In the genomic region with DNA sequence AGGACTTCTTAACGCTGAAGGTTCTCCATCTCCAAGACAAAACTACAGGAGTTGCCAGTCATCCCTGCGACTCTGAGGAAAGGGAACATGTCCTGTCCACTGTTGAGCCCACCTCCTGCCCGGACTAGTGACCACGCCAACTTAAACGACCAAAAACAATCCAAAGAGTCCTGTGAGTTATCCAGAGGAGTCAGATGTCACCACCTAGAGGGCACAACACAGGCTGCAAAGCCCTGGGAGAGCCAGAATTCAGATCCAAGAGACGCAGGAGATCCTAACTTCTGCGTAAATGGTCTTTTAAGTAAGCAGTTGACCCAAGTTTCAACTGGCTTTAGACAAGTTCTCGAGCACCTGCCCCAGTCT, we compare ENCODE assay signal across 9 mouse cellular contexts. TPM values are rescaled to one million over a fixed set of nuclear protein-coding genes. Genes with fewer than 3 reads are reported as not detected.
DNase-seq lines count a peak whose midpoint lies in the region; ATAC-seq and TF ChIP-seq lines count a peak whose summit lies in the region.
"Had no signal": no experiment of that assay in that cellular context is flagged by ENCODE, and none has a peak within 500 bp of the region (broad histone marks: within the 10 kb centered on the region; RNA-seq: fewer than 3 reads in every experiment).

No protein-coding gene starts in this region.

- peaks cover 13% of the 10 kb centered on the region; the same call in 1 of the 2 replicates for H3K4me1 ChIP-seq in kidney, embryonic 15.5 days
- no peaks in the 10 kb centered on the region for H3K4me1 ChIP-seq in cortical plate, adult 2 months (ENCODE audit: control insufficient read depth, insufficient read depth, low read length)
- H3K4me1 ChIP-seq in hindbrain, embryonic 14.5 days (replicated peaks; ENCODE audit: control insufficient read depth, insufficient read depth, low read length), result peaks cover 11% of the 10 kb centered on the region
- H3K4me1 ChIP-seq in midbrain, embryonic 15.5 days, result peaks cover 8% of the 10 kb centered on the region

- no peak for TF ChIP-seq POLR2A in cortical plate, adult 2 months (IDR thresholded peaks at IDR 0.05; ENCODE audit: extremely low read depth, insufficient read depth, low read length)

- no peak overlapping the region for H3K27ac ChIP-seq in kidney, embryonic 15.5 days
- H3K27ac ChIP-seq in cortical plate, adult 2 months (ENCODE audit: insufficient read depth, low read length), result no peak overlapping the region
- H3K27ac ChIP-seq in hindbrain, embryonic 14.5 days, result no peak overlapping the region
- H3K27ac ChIP-seq in midbrain, embryonic 15.5 days, result no peak overlapping the region; the same call in 1 of the 2 replicates

- H3K4me2 ChIP-seq in kidney, embryonic 15.5 days, result peak overlapping the region; percentile 75
- H3K4me2 ChIP-seq in hindbrain, embryonic 14.5 days (replicated peaks), result peak overlapping the region; percentile 77
- H3K4me2 ChIP-seq in midbrain, embryonic 15.5 days, result peak overlapping the region; percentile 79

- TF ChIP-seq CTCF in cortical plate, adult 2 months (IDR thresholded peaks at IDR 0.05; ENCODE audit: extremely low read depth, insufficient read depth, low read length), result peak; percentile 28; the same call in 1 of the 2 replicates

- WGBS in kidney, embryonic 15.5 days, result 3% methylated on average over 8 of the region's 8 CpGs
- WGBS in hindbrain, embryonic 14.5 days, result 2% methylated on average over 8 of the region's 8 CpGs
- 2% methylated on average over 8 of the region's 8 CpGs for WGBS in midbrain, embryonic 15.5 days

- peak overlapping the region; percentile 44 for H3K4me3 ChIP-seq in kidney, embryonic 15.5 days (replicated peaks)
- H3K4me3 ChIP-seq in cortical plate, adult 2 months (ENCODE audit: insufficient read depth, low read length), result peak overlapping the region; percentile 44
- peak overlapping the region; percentile 50 for H3K4me3 ChIP-seq in hindbrain, embryonic 14.5 days (replicated peaks; ENCODE audit: low read length)
- peak overlapping the region; percentile 56 for H3K4me3 ChIP-seq in midbrain, embryonic 15.5 days

- no peak for DNase-seq in kidney, postnatal 14 days
- no peak for DNase-seq in hindbrain, embryonic 14.5 days (ENCODE audit: low spot score)
- DNase-seq in right cerebral cortex, postnatal 10 days (ENCODE audit: low spot score in 2 of 2), result no peak
- no peak for DNase-seq in layer of hippocampus, adult 9-10 months (ENCODE audit: low spot score)
- no peak for DNase-seq in layer of hippocampus, adult 11-12 months (ENCODE audit: low spot score)

- no peak overlapping the region for H3K9ac ChIP-seq in kidney, embryonic 15.5 days
- H3K9ac ChIP-seq in hindbrain, embryonic 14.5 days, result peak overlapping the region; percentile 49
- peak overlapping the region; percentile 30; the same call in 1 of the 2 replicates for H3K9ac ChIP-seq in midbrain, embryonic 15.5 days

- H3K27me3 ChIP-seq in kidney, embryonic 15.5 days, result 0 out of 2 replicates have a peak, but pooled peaks cover 6% of the 10 kb centered on the region
- no peaks in the 10 kb centered on the region for H3K27me3 ChIP-seq in hindbrain, embryonic 14.5 days (ENCODE audit: control insufficient read depth, insufficient read depth, low read length)
- no peaks in the 10 kb centered on the region for H3K27me3 ChIP-seq in midbrain, embryonic 15.5 days (replicated peaks)
- H3K27me3 ChIP-seq: Patski had no signal

- ATAC-seq in kidney, embryonic 15.5 days (replicated peaks; ENCODE audit: low FRiP score), result peak; percentile 46
- ATAC-seq in hindbrain, embryonic 14.5 days (ENCODE audit: low FRiP score), result peak; percentile 41
- peak; percentile 49 for ATAC-seq in midbrain, embryonic 15.5 days (replicated peaks)
- ATAC-seq: Patski had no signal

- H3K36me3 ChIP-seq in kidney, embryonic 15.5 days, result no peaks in the 10 kb centered on the region
- no peaks in the 10 kb centered on the region for H3K36me3 ChIP-seq in hindbrain, embryonic 14.5 days (replicated peaks; ENCODE audit: control insufficient read depth, insufficient read depth)
- no peaks in the 10 kb centered on the region for H3K36me3 ChIP-seq in midbrain, embryonic 15.5 days (replicated peaks)

- H3K9me3 ChIP-seq in kidney, embryonic 15.5 days (replicated peaks), result peaks cover 4% of the 10 kb centered on the region; the same call in 1 of the 2 replicates
- no peaks in the 10 kb centered on the region for H3K9me3 ChIP-seq in hindbrain, embryonic 14.5 days (ENCODE audit: control insufficient read depth, low read length)
- no peaks in the 10 kb centered on the region for H3K9me3 ChIP-seq in midbrain, embryonic 15.5 days

RNA-seq across cellular contexts. Expression of a gene that starts 0.3 kb away (rescaled TPM):
- 1.8 and 2.3 TPM in 2 replicates for polyA plus RNA-seq in kidney, embryonic 15.5 days (2015; fragmentation: Nextera tagmentation; extraction: Ambion mirVana)
- 20.4 and 21.9 TPM in 2 replicates for polyA plus RNA-seq in cortical plate, adult 2 months (2012; rRNA removed)
- 4.6 and 4.9 TPM in 2 replicates for polyA plus RNA-seq in hindbrain, embryonic 14.5 days (2014; fragmentation: Nextera tagmentation; extraction: Ambion mirVana)
- polyA plus RNA-seq in midbrain, embryonic 15.5 days (2015; fragmentation: Nextera tagmentation; extraction: Ambion mirVana), result 4.5 and 5.3 TPM in 2 replicates

RNA-seq across cellular contexts. Expression of a gene that starts 10.8 kb away (rescaled TPM):
- not detected in 2 replicates for polyA plus RNA-seq in kidney, embryonic 15.5 days (2015; fragmentation: Nextera tagmentation; extraction: Ambion mirVana)
- 129 and 141 TPM in 2 replicates for polyA plus RNA-seq in cortical plate, adult 2 months (2012; rRNA removed)
- polyA plus RNA-seq in hindbrain, embryonic 14.5 days (2014; fragmentation: Nextera tagmentation; extraction: Ambion mirVana), result 0.13 TPM in 1 of 2 replicates, not detected in the other
- polyA plus RNA-seq in midbrain, embryonic 15.5 days (2015; fragmentation: Nextera tagmentation; extraction: Ambion mirVana), result 0.19 and 0.20 TPM in 2 replicates
- polyA plus RNA-seq: Patski had no signal

RNA-seq across cellular contexts. Expression of a gene that starts 47.5 kb away (rescaled TPM):
- polyA plus RNA-seq in kidney, embryonic 15.5 days (2015; fragmentation: Nextera tagmentation; extraction: Ambion mirVana), result 14.2 and 16.6 TPM in 2 replicates
- polyA plus RNA-seq in cortical plate, adult 2 months (2012; rRNA removed), result 295 and 315 TPM in 2 replicates
- polyA plus RNA-seq in hindbrain, embryonic 14.5 days (2014; fragmentation: Nextera tagmentation; extraction: Ambion mirVana), result 73.9 and 80.8 TPM in 2 replicates
- polyA plus RNA-seq in midbrain, embryonic 15.5 days (2015; fragmentation: Nextera tagmentation; extraction: Ambion mirVana), result 86.9 and 95.6 TPM in 2 replicates

Comparison
In these comparisons a context has a peak if more than half of its experiments do, and no peak if none do; other contexts are left out.
1. RNA of a gene that starts 10.8 kb away (polyA plus RNA-seq): 129 to 141 TPM in cortical plate, adult 2 months; 0.19 to 0.20 TPM in midbrain, embryonic 15.5 days, 0.13 TPM in hindbrain, embryonic 14.5 days and not detected in kidney, embryonic 15.5 days; every median in the first group is over 100 times any median in the second.
2. Peak in every context shown above with its lines, with median percentiles within 50 percentile points of each other: ATAC-seq, H3K4me2 ChIP-seq and H3K4me3 ChIP-seq.